Mouse (Mus musculus) thymus, adult 2 months (tissue): ENCODE measurements around the gene 1700020L24Rik.

Source experiments
- CTCF ChIP-seq: fragments of 200-500 bp; IDR thresholded peaks from 2 replicates; pipeline ENCODE4 v1.5.1; 2012; ENCODE audit warnings: mild to moderate bottlenecking, control low read depth, low read length, moderate library complexity, borderline replicate concordance; ENCODE audit not compliant: control insufficient read depth, poor library complexity, insufficient read depth; ENCODE audit errors: extremely low read depth
- POLR2A ChIP-seq: fragments of 200-500 bp; IDR thresholded peaks from 2 replicates; pipeline ENCODE4 v1.6.1; 2012; ENCODE audit warnings: mild to moderate bottlenecking, low read length, control low read depth, moderate library complexity; ENCODE audit not compliant: control insufficient read depth, poor library complexity, insufficient read depth; ENCODE audit errors: extremely low read depth

- TF ChIP-seq POLR2A (no peak), CTCF (no peak)
Measured at GRCm38 (mm10) chr11:83447612-83448011, 10.1 kb downstream of the 1700020L24Rik start.
